Mouse (Mus musculus): ENCODE results near the gene Krt83. TPM values are rescaled to one million over a fixed set of nuclear protein-coding genes. Genes with fewer than 3 reads are reported as not detected.
"Not testable (repeated sequence)": the region's sequence is repeated elsewhere in the genome, so short reads cannot be mapped to it uniquely, and the experiment has no call there.

Krt83 gene
- not detected in 2 replicates for polyA plus RNA-seq (2016; fragmentation: Nextera tagmentation; extraction: Ambion mirVana)

- peaks cover 8% of the 10 kb centered on the region for H3K4me1 ChIP-seq
- no peaks in the 10 kb centered on the region for H3K9me3 ChIP-seq
- 73% methylated on average over 6 of the region's 6 CpGs for WGBS
- no peak within 1 kb of the TSS for H3K27ac ChIP-seq
- no peaks in the 10 kb centered on the region for H3K27me3 ChIP-seq (ENCODE audit: poor library complexity, severe bottlenecking)
- no peaks in the 10 kb centered on the region for H3K36me3 ChIP-seq (replicated peaks)
- no peak for DNase-seq (ENCODE audit: extremely low spot score, low spot score)
- no peak within 1 kb of the TSS for H3K4me3 ChIP-seq
Measured at GRCm38 (mm10) chr15:101491431-101491830, at the start of gene Krt83. Gene Krt83, minus strand, starts transcription at chr15:101491512.

GRCm38 (mm10) chr15:101538580-101538900, 47.2 kb upstream of the Krt83 start:
- no peaks in the 10 kb centered on the region for H3K27me3 ChIP-seq (ENCODE audit: poor library complexity, severe bottlenecking)

GRCm38 (mm10) chr15:101537864-101538579, 46.7 kb upstream of the Krt83 start:
- Histone ChIP-seq H3K4me1 (peaks cover 25% of the 10 kb centered on the region), H3K27me3 (ENCODE audit: poor library complexity, severe bottlenecking) (no peaks in the 10 kb centered on the region), H3K9me3 (no peaks in the 10 kb centered on the region), H3K36me3 (replicated peaks) (no peaks in the 10 kb centered on the region), H3K27ac (no peak overlapping the region; the same call in 1 of the 2 replicates), H3K4me3 (no peak overlapping the region)
- 55% methylated on average over 7 of the region's 7 CpGs for WGBS
- no peak for DNase-seq (ENCODE audit: extremely low spot score, low spot score)

More at GRCm38 (mm10) chr15:101538580-101538900, 47.2 kb upstream of the Krt83 start:
- DNase-seq (ENCODE audit: extremely low spot score, low spot score) = no peak
- 74% methylated on average over 4 of the region's 4 CpGs for WGBS
- H3K4me1 ChIP-seq = peaks cover 25% of the 10 kb centered on the region
- H3K27ac ChIP-seq = no peak overlapping the region; the same call in 1 of the 2 replicates
- no peak overlapping the region for H3K4me3 ChIP-seq
- H3K36me3 ChIP-seq (replicated peaks) = no peaks in the 10 kb centered on the region
- no peaks in the 10 kb centered on the region for H3K9me3 ChIP-seq

GRCm38 (mm10) chr15:101536054-101536850, 44.9 kb upstream of the Krt83 start:
- WGBS = 75% methylated on average over 9 of the region's 9 CpGs

GRCm38 (mm10) chr15:101532720-101533119, 41.4 kb upstream of the Krt83 start, which contains the start of gene Krt84:
Gene Krt84, minus strand, starts transcription at chr15:101532820.
- Histone ChIP-seq H3K4me1 (peaks cover 4% of the 10 kb centered on the region; the same call in 1 of the 2 replicates), H3K27ac (no peak within 1 kb of the TSS), H3K9me3 (no peaks in the 10 kb centered on the region), H3K36me3 (replicated peaks) (no peaks in the 10 kb centered on the region), H3K4me3 (no peak within 1 kb of the TSS), H3K27me3 (ENCODE audit: poor library complexity, severe bottlenecking) (no peaks in the 10 kb centered on the region)
- WGBS = 88% methylated on average over 7 of the region's 7 CpGs
- no peak for DNase-seq (ENCODE audit: extremely low spot score, low spot score)

More at GRCm38 (mm10) chr15:101536054-101536850, 44.9 kb upstream of the Krt83 start:
- H3K9me3 ChIP-seq = no peaks in the 10 kb centered on the region
- H3K4me1 ChIP-seq = peaks cover 13% of the 10 kb centered on the region; the same call in 1 of the 2 replicates
- no peaks in the 10 kb centered on the region for H3K27me3 ChIP-seq (ENCODE audit: poor library complexity, severe bottlenecking)
- DNase-seq (ENCODE audit: extremely low spot score, low spot score) = no peak
- no peaks in the 10 kb centered on the region for H3K36me3 ChIP-seq (replicated peaks)
- no peak overlapping the region for H3K27ac ChIP-seq
- no peak overlapping the region for H3K4me3 ChIP-seq

- H3K36me3 ChIP-seq (replicated peaks) = no peaks in the 10 kb centered on the region
- H3K27me3 ChIP-seq (ENCODE audit: poor library complexity, severe bottlenecking) = no peaks in the 10 kb centered on the region
- no peaks in the 10 kb centered on the region for H3K9me3 ChIP-seq
- no peak for DNase-seq (ENCODE audit: extremely low spot score, low spot score)
- H3K4me1 ChIP-seq = 0 out of 2 replicates have a peak, but pooled peaks cover 4% of the 10 kb centered on the region
- 84% methylated on average over 4 of the region's 4 CpGs for WGBS
- H3K27ac ChIP-seq = no peak overlapping the region
- H3K4me3 ChIP-seq = no peak overlapping the region
Measured at GRCm38 (mm10) chr15:101522556-101523232, 31.4 kb upstream of the Krt83 start.

GRCm38 (mm10) chr15:101519792-101520191, 28.5 kb upstream of the Krt83 start:
- H3K4me3 ChIP-seq = no peak overlapping the region
- peak; percentile 74 for DNase-seq (ENCODE audit: extremely low spot score, low spot score)
- 0 out of 2 replicates have a peak, but pooled peaks cover 4% of the 10 kb centered on the region for H3K4me1 ChIP-seq
- no peaks in the 10 kb centered on the region for H3K27me3 ChIP-seq (ENCODE audit: poor library complexity, severe bottlenecking)
- no peak overlapping the region for H3K27ac ChIP-seq
- no peaks in the 10 kb centered on the region for H3K36me3 ChIP-seq (replicated peaks)
- no peaks in the 10 kb centered on the region for H3K9me3 ChIP-seq
- WGBS = 17% methylated on average over 2 of the region's 2 CpGs

GRCm38 (mm10) chr15:101517161-101517560, 25.8 kb upstream of the Krt83 start, which contains the start of gene Gm49425:
Gene Gm49425, minus strand, starts transcription at chr15:101517261.
- not testable (repeated sequence) for H3K4me3 ChIP-seq; H3K36me3 ChIP-seq (replicated peaks); H3K27ac ChIP-seq; H3K27me3 ChIP-seq (ENCODE audit: poor library complexity, severe bottlenecking); H3K4me1 ChIP-seq; H3K9me3 ChIP-seq; DNase-seq (ENCODE audit: extremely low spot score, low spot score)
- WGBS = 76% methylated on average over 2 of the region's 2 CpGs

GRCm38 (mm10) chr15:101508247-101508646, 16.9 kb upstream of the Krt83 start:
- Histone ChIP-seq H3K9me3 (no peaks in the 10 kb centered on the region), H3K36me3 (replicated peaks) (no peaks in the 10 kb centered on the region), H3K4me3 (no peak overlapping the region), H3K27ac (no peak overlapping the region), H3K4me1 (peaks cover 13% of the 10 kb centered on the region), H3K27me3 (ENCODE audit: poor library complexity, severe bottlenecking) (no peaks in the 10 kb centered on the region)
- DNase-seq (ENCODE audit: extremely low spot score, low spot score) = no peak
- 83% methylated on average over 9 of the region's 9 CpGs for WGBS

- Histone ChIP-seq H3K36me3 (replicated peaks) (no peaks in the 10 kb centered on the region), H3K9me3 (no peaks in the 10 kb centered on the region), H3K4me3 (no peak overlapping the region), H3K27ac (0 out of 2 replicates have a peak overlapping the region, but pooled peaks have one; percentile 21), H3K4me1 (peaks cover 13% of the 10 kb centered on the region), H3K27me3 (ENCODE audit: poor library complexity, severe bottlenecking) (no peaks in the 10 kb centered on the region)
- no peak for DNase-seq (ENCODE audit: extremely low spot score, low spot score)
- 66% methylated on average over 14 of the region's 14 CpGs for WGBS
Measured at GRCm38 (mm10) chr15:101506896-101507758, 15.8 kb upstream of the Krt83 start.

GRCm38 (mm10) chr15:101497181-101497580, 5.9 kb upstream of the Krt83 start:
- no peak overlapping the region for H3K4me3 ChIP-seq

GRCm38 (mm10) chr15:101495266-101495665, 4.0 kb upstream of the Krt83 start:
- Histone ChIP-seq H3K27ac (no peak overlapping the region), H3K4me3 (no peak overlapping the region), H3K9me3 (no peaks in the 10 kb centered on the region), H3K36me3 (replicated peaks) (no peaks in the 10 kb centered on the region), H3K4me1 (peaks cover 18% of the 10 kb centered on the region), H3K27me3 (ENCODE audit: poor library complexity, severe bottlenecking) (no peaks in the 10 kb centered on the region)
- DNase-seq (ENCODE audit: extremely low spot score, low spot score) = no peak
- WGBS = 92% methylated on average over 8 of the region's 8 CpGs

More at GRCm38 (mm10) chr15:101497181-101497580, 5.9 kb upstream of the Krt83 start:
- Histone ChIP-seq H3K27me3 (ENCODE audit: poor library complexity, severe bottlenecking) (no peaks in the 10 kb centered on the region), H3K9me3 (no peaks in the 10 kb centered on the region), H3K4me1 (0 out of 2 replicates have a peak, but pooled peaks cover 12% of the 10 kb centered on the region), H3K36me3 (replicated peaks) (no peaks in the 10 kb centered on the region), H3K27ac (no peak overlapping the region)
- WGBS = 76% methylated on average over 2 of the region's 2 CpGs
- no peak for DNase-seq (ENCODE audit: extremely low spot score, low spot score)

Data from forebrain, embryonic 10.5 days (tissue).